Mouse (Mus musculus): ENCODE measurements around the gene Pde4dip. TPM values are rescaled to one million over a fixed set of nuclear protein-coding genes. Genes with fewer than 3 reads are reported as not detected.

Gene Pde4dip
- 1,000 to 10,000 TPM; 1,278 to 1,422 TPM for total RNA-seq (2021)
- long read RNA-seq, experiment 1, full-length matches to known transcripts, result 3 of 604 reads
- long read RNA-seq, experiment 1, partial matches to known transcripts, result 300 of 604 reads
- long read RNA-seq, experiment 1, other reads (novel, unspliced or antisense), result 301 of 604 reads
- long read RNA-seq, experiment 2, full-length matches to known transcripts, result 3 of 657 reads
- long read RNA-seq, experiment 2, partial matches to known transcripts, result 395 of 657 reads
- long read RNA-seq, experiment 2, other reads (novel, unspliced or antisense), result 259 of 657 reads

GRCm38 (mm10) chr3:97888168-97888901, at the start of gene Pde4dip:
TSS of gene Pde4dip (minus strand) at chr3:97888707.
- peak; percentile 39 for DNase-seq

GRCm38 (mm10) chr3:97937945-97938266, 49.4 kb upstream of the Pde4dip start:
- DNase-seq, result no peak

GRCm38 (mm10) chr3:97937068-97937944, 48.8 kb upstream of the Pde4dip start:
- no peak for DNase-seq

GRCm38 (mm10) chr3:97934331-97935300, 46.1 kb upstream of the Pde4dip start:
- DNase-seq, result no peak

GRCm38 (mm10) chr3:97933811-97934210, 45.3 kb upstream of the Pde4dip start:
- DNase-seq, result no peak

GRCm38 (mm10) chr3:97933251-97933650, 44.7 kb upstream of the Pde4dip start:
- no peak for DNase-seq

GRCm38 (mm10) chr3:97932771-97933170, 44.3 kb upstream of the Pde4dip start:
- DNase-seq, result no peak

GRCm38 (mm10) chr3:97932131-97932530, 43.6 kb upstream of the Pde4dip start:
- no peak for DNase-seq

- no peak for DNase-seq
Measured at GRCm38 (mm10) chr3:97931310-97931885, 42.9 kb upstream of the Pde4dip start.

- DNase-seq, result no peak
Measured at GRCm38 (mm10) chr3:97930787-97931158, 42.3 kb upstream of the Pde4dip start.

- DNase-seq, result no peak
Measured at GRCm38 (mm10) chr3:97930141-97930786, 41.8 kb upstream of the Pde4dip start.

GRCm38 (mm10) chr3:97928968-97929858, 40.7 kb upstream of the Pde4dip start:
- DNase-seq, result peak; percentile 74

GRCm38 (mm10) chr3:97927322-97927721, 38.8 kb upstream of the Pde4dip start:
- no peak for DNase-seq

GRCm38 (mm10) chr3:97925246-97925645, 36.7 kb upstream of the Pde4dip start:
- no peak for DNase-seq

GRCm38 (mm10) chr3:97918885-97919550, 30.5 kb upstream of the Pde4dip start:
- no peak for DNase-seq

GRCm38 (mm10) chr3:97915081-97915480, 26.6 kb upstream of the Pde4dip start:
- DNase-seq, result no peak

GRCm38 (mm10) chr3:97911093-97911492, 22.6 kb upstream of the Pde4dip start:
- no peak for DNase-seq

- no peak for DNase-seq
Measured at GRCm38 (mm10) chr3:97909737-97910136, 21.2 kb upstream of the Pde4dip start.

- no peak for DNase-seq
Measured at GRCm38 (mm10) chr3:97901586-97901985, 13.1 kb upstream of the Pde4dip start.

Measured in gastrocnemius, postnatal 10 days (tissue).